Mouse (Mus musculus) embryonic fibroblast, embryonic 13.5 days (primary cell): ENCODE data around the gene Cenpa.

Experiments used
- CTCF ChIP-seq: IDR thresholded peaks from 2 replicates; pipeline ENCODE4 v1.5.1; 2011; ENCODE audit warnings: mild to moderate bottlenecking, control low read depth, low read length, moderate library complexity, borderline replicate concordance; ENCODE audit not compliant: insufficient read depth
- POLR2A ChIP-seq: IDR thresholded peaks from 2 replicates; pipeline ENCODE4 v1.6.1; 2011; ENCODE audit warnings: low read depth, mild to moderate bottlenecking, control low read depth, low read length, moderate library complexity

DNA sequence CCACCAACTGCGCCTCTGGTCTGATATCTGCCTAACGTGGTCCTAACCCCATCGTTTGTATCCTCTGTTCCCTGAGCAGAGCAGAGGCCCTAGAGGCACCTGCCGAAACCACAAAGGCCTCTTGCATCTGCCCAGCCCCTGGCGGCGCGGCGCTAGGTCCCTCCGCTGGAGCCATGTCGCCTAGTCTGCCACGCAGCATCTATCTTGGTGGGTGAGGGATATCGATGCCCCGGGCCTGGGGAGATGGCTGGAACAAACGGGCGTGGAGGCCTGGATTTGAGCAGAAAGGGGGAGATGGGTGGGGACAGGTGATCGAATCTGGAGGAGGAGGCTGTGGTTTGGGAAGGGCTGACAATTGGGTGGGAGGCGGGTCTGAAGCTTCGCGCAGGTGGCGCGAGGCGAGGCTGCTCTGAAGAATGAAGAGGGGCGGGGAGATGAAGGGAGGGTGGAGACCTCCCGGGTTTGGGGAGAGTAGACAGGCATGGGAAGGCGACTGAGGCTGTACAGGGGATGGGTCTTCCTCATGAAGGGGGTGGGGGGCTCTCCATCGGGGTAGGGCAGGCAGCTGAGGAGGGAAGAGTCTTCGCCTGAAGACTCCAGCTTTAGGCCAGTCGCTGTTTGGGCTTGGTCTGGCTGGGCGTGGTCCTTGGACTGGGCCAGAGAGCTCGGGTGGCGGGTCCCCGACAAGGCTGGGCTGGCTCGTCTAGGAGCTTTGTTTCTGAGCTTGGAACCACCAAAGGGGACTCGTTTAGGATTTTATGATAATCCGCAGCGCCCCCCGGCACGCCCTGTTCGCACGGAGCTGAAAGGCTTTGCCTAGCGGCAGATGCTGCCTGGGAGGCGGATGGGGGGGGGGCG, 46.1 kb downstream of the Cenpa start:
- no peak for TF ChIP-seq CTCF
- TF ChIP-seq POLR2A: no peak
